Mouse (Mus musculus): ENCODE data around the gene Gm20388.

GRCm38 (mm10) chr8:121620801-121621516, 1710.3 kb downstream of the Gm20388 start:
- no peak for TF ChIP-seq CTCF (IDR thresholded peaks at IDR 0.05; ENCODE audit: extremely low read depth, insufficient read depth, low read length)
- no peak for TF ChIP-seq POLR2A (IDR thresholded peaks at IDR 0.05; ENCODE audit: extremely low read depth, insufficient read depth, low read length)

All from cortical plate, adult 2 months (tissue).